Mouse (Mus musculus) gastrocnemius, adult 2 months (tissue): ENCODE results near the gene Sim1. TPM values are rescaled to one million over a fixed set of nuclear protein-coding genes. Genes with fewer than 3 reads are reported as not detected.

Source experiments
- DNase-seq: peaks from one replicate; pipeline ENCODE4 v3.0.0; 2022
- H3K27ac ChIP-seq: fragments of 200-600 bp; 2 replicates; pipeline ENCODE4 v1.8.1; 2022; ENCODE audit warnings: mild to moderate bottlenecking
- H3K4me3 ChIP-seq: fragments of 200-600 bp; 2 replicates; pipeline ENCODE4 v1.8.1; 2022; ENCODE audit warnings: mild to moderate bottlenecking, moderate library complexity
- CTCF ChIP-seq: fragments of 200-600 bp; IDR thresholded peaks from 2 replicates; pipeline ENCODE4 v1.8.1; 2022; ENCODE audit warnings: antibody characterized with exemption, mild to moderate bottlenecking, moderate library complexity
- intact Hi-C: fragments of 180-260 bp; cut with DNase I; formaldehyde crosslinking; loops from one replicate; pipeline ENCODE4 v1.15.1; 2025
- total RNA-seq, 2 experiments: library from RNA; stranded (reverse); gene quantifications; 2 replicates each; pipeline ENCODE4 v1.2.3; 2021

Sim1 gene
- total RNA-seq, 2 experiments from 2014 or later, result 0.47 TPM; not detected in 1

DNA sequence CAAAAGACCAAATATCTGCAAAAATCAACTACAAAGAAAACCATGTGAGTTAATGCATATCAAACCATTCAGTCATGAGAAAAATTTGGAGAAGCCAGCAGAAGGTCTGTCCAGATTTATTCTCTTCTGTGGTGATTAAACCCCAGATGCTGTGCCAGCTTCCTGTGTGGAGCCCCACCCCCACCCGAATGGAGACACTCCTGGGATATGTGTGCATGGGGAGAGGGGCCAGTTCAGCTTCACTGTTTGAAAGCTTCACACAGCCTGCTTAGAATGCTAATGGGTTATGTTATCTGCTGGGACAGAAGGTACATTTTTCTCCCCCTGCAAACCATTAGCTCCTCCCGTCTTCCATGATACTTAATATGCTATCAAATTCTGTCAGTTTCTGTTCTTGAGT lies 120.3 kb downstream of the Sim1 start:
- DNase-seq, result no peak
- no peak for TF ChIP-seq CTCF
- intact Hi-C loops, result no loop called here
- Histone ChIP-seq H3K27ac (no peak overlapping the region), H3K4me3 (no peak overlapping the region)

DNA sequence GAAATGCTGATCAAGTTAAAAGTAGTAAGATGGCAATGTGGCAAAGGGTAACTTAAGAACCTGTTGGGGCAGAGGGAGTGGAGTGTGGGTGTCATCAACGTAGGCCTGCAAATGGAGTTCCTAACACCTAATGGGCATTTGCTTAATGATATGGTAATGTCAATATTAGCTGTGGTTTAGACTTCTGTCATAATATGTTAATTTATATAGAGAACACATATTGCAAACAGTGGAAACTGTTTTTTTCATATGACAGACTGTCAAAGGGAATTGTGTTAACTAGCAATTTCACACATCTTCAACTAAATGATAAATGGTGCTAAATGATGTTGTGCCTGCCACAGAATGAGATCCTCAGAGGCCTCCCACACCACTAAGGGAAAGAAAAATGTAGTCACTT lies 120.8 kb downstream of the Sim1 start:
- Histone ChIP-seq H3K4me3 (no peak overlapping the region), H3K27ac (no peak overlapping the region)
- no peak for DNase-seq
- no peak for TF ChIP-seq CTCF
- intact Hi-C loops, result no loop called here

DNA sequence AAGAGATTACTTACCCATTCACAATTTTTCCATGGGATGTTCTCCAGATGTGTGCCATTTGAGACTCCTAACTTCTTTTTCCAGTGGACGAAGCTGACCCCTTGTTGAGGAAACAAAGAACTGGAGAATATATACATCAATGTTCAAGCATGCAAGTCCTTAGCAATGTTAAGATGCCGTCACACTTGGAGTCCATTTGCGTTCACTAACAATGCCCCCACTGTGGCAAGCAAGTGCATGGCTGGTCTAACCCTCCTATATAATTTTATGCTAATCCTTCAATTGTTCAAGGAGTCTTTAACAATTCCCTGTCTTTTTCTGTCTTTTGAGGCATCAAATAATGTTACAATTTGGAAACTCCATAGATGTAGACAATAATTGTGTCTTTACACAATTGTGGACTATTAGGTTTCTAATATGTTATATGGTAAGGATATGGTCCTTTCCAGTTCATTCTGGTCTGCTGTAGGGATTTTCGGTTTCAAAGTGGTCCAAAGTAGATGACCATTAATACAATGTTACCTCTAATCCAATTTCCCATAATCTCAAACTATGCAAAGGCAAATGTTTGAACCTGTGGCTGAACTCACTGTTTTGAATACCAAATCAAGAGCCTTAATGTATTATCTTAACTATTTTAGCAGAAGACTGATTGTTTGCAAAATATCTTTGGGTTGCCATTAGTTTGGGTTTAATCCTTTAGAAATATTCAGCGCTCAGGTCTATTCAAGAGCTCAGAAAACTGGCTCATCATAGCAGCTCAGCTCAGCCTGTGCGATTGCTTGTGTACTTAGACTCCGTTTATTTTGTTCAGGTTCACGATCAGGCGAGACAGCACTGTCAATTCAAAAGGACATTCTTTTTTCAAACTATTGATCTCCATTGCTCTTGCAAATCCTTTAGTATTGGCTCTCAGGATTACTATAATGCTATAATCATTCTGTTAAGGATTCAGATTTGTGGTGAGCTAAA lies 129.0 kb downstream of the Sim1 start:
- intact Hi-C loops, result no loop called here
- H3K4me3 ChIP-seq, result no peak overlapping the region
- TF ChIP-seq CTCF, result no peak
- H3K27ac ChIP-seq, result no peak overlapping the region
- no peak for DNase-seq
